Mouse (Mus musculus) CH12.LX (cell line): ENCODE data around the gene Iscu. TPM values are rescaled to one million over a fixed set of nuclear protein-coding genes. Genes with fewer than 3 reads are reported as not detected.

Source experiments
- DNase-seq: peaks from one replicate; pipeline ENCODE4 v3.0.0-alpha.2; 2013; ENCODE audit errors: extremely low read depth
- H3K27ac ChIP-seq: 2 replicates; pipeline ENCODE4 v1.5.1; 2012; ENCODE audit warnings: low read depth, mild to moderate bottlenecking, control low read depth, moderate library complexity; ENCODE audit not compliant: insufficient read depth
- H3K27me3 ChIP-seq: replicated peaks from 2 replicates; pipeline ENCODE3; 2012; ENCODE audit warnings: inconsistent platforms
- H3K36me3 ChIP-seq, 2 experiments: replicated peaks in 1 of 2; 2 replicates each; pipeline versions ENCODE3 to v1.6.1; 2012; ENCODE audit warnings: inconsistent platforms in 1 of 2, low read length in 1 of 2, mild to moderate bottlenecking in 1 of 2, mixed read lengths in 1 of 2, moderate library complexity in 1 of 2; ENCODE audit not compliant: control insufficient read depth in 1 of 2, insufficient read depth in 1 of 2
- H3K4me1 ChIP-seq, 2 experiments: 2 replicates each; pipeline ENCODE4 v1.6.1; 2012; ENCODE audit warnings: inconsistent platforms in 1 of 2, moderate library complexity in 1 of 2; ENCODE audit not compliant: insufficient read depth in 2 of 2, control insufficient read depth in 1 of 2
- H3K4me2 ChIP-seq: 2 replicates; pipeline ENCODE4 v1.6.1; 2012; ENCODE audit warnings: low read depth, mild to moderate bottlenecking, control low read depth; ENCODE audit not compliant: poor library complexity, insufficient read depth, severe bottlenecking
- H3K4me3 ChIP-seq, 3 experiments: fragments of 150-350 bp in 1 of 3; sonication (generic) in 1 of 3; replicated peaks in 1 of 3; 2 replicates each; pipeline versions ENCODE3 to v1.5.1; 2011 to 2012; ENCODE audit warnings: low read depth in 2 of 3, low read length in 2 of 3, mild to moderate bottlenecking in 2 of 3, moderate library complexity in 2 of 3, control low read depth in 1 of 3, improper control_type of control experiment in 1 of 3, inconsistent platforms in 1 of 3, mixed read lengths in 1 of 3; ENCODE audit not compliant: poor library complexity in 1 of 3
- H3K79me2 ChIP-seq: replicated peaks from 2 replicates; pipeline ENCODE4 v1.6.1; 2012; ENCODE audit warnings: mild to moderate bottlenecking, moderate library complexity; ENCODE audit not compliant: control insufficient read depth, poor library complexity, insufficient read depth, severe bottlenecking; ENCODE audit errors: extremely low read depth
- H3K9ac ChIP-seq: 2 replicates; pipeline ENCODE4 v1.6.1; 2012; ENCODE audit warnings: low read depth, mild to moderate bottlenecking, control low read depth, moderate library complexity; ENCODE audit not compliant: insufficient read depth
- H3K9me3 ChIP-seq: replicated peaks from 2 replicates; pipeline ENCODE3; 2012; ENCODE audit warnings: low read length, inconsistent platforms, mixed read lengths
- BHLHE40 ChIP-seq: IDR thresholded peaks from 2 replicates; pipeline ENCODE4 v1.6.1; 2011; ENCODE audit warnings: mild to moderate bottlenecking, low read depth, low read length, improper control_type of control experiment
- CHD1 ChIP-seq: IDR thresholded peaks from 2 replicates; pipeline ENCODE4 v1.6.1; 2012; ENCODE audit warnings: low read depth, low read length, improper control_type of control experiment, inconsistent platforms
- CHD2 ChIP-seq: IDR thresholded peaks from 2 replicates; pipeline ENCODE4 v1.6.1; 2011; ENCODE audit warnings: low read length, improper control_type of control experiment
- CTCF ChIP-seq, 2 experiments: IDR thresholded peaks in 1 of 2; conservative IDR thresholded peaks in 1 of 2; 2 replicates each; pipeline ENCODE4 v1.5.1; 2011 to 2012; ENCODE audit warnings: low read depth in 2 of 2, low read length in 2 of 2, improper control_type of control experiment in 1 of 2, inconsistent platforms in 1 of 2, mild to moderate bottlenecking in 1 of 2, moderate library complexity in 1 of 2
- E2F4 ChIP-seq: IDR thresholded peaks from 2 replicates; pipeline ENCODE4 v1.6.1; 2011; ENCODE audit warnings: low read depth, low read length, improper control_type of control experiment; ENCODE audit not compliant: insufficient replicate concordance
- ELF1 ChIP-seq: IDR thresholded peaks from 2 replicates; pipeline ENCODE4 v1.6.1; 2014; ENCODE audit warnings: low read depth, mild to moderate bottlenecking, inconsistent platforms, low read length, improper control_type of control experiment
- EP300 ChIP-seq: IDR thresholded peaks from 2 replicates; pipeline ENCODE4 v1.6.1; 2011; ENCODE audit warnings: low read length, improper control_type of control experiment
- ETS1 ChIP-seq: conservative IDR thresholded peaks from 2 replicates; pipeline ENCODE4 v1.6.1; 2012; ENCODE audit warnings: low read depth, mild to moderate bottlenecking, inconsistent platforms, low read length, improper control_type of control experiment, moderate library complexity
- GABPA ChIP-seq: IDR thresholded peaks from 2 replicates; pipeline ENCODE4 v1.6.1; 2012; ENCODE audit warnings: low read depth, low read length, improper control_type of control experiment, inconsistent platforms; ENCODE audit not compliant: insufficient replicate concordance
- HCFC1 ChIP-seq: IDR thresholded peaks from 2 replicates; pipeline ENCODE4 v1.6.1; 2012; ENCODE audit warnings: low read depth, mild to moderate bottlenecking, inconsistent platforms, low read length, improper control_type of control experiment
- IRF4 ChIP-seq: IDR thresholded peaks from 2 replicates; pipeline ENCODE4 v1.6.1; 2014; ENCODE audit warnings: low read depth, mild to moderate bottlenecking, inconsistent platforms, low read length, improper control_type of control experiment
- JUN ChIP-seq: IDR thresholded peaks from 2 replicates; pipeline ENCODE4 v1.6.1; 2011; ENCODE audit warnings: low read depth, mild to moderate bottlenecking, low read length, improper control_type of control experiment, moderate library complexity; ENCODE audit not compliant: insufficient read depth
- JUND ChIP-seq: conservative IDR thresholded peaks from 2 replicates; pipeline ENCODE4 v1.6.1; 2011; ENCODE audit warnings: low read depth, low read length, improper control_type of control experiment
- KAT2A ChIP-seq: IDR thresholded peaks from 2 replicates; pipeline ENCODE4 v1.6.1; 2012; ENCODE audit warnings: low read length, improper control_type of control experiment, inconsistent platforms; ENCODE audit not compliant: insufficient replicate concordance
- MAFK ChIP-seq: IDR thresholded peaks from 2 replicates; pipeline ENCODE4 v1.6.1; 2011; ENCODE audit warnings: low read length, improper control_type of control experiment; ENCODE audit not compliant: insufficient replicate concordance
- MAX ChIP-seq: IDR thresholded peaks from 2 replicates; pipeline ENCODE4 v1.6.1; 2011; ENCODE audit warnings: low read length, improper control_type of control experiment
- MAZ ChIP-seq: IDR thresholded peaks from 2 replicates; pipeline ENCODE4 v1.6.1; 2012; ENCODE audit warnings: low read depth, mild to moderate bottlenecking, inconsistent platforms, low read length, improper control_type of control experiment, moderate library complexity
- MEF2A ChIP-seq: IDR thresholded peaks from 2 replicates; pipeline ENCODE4 v1.6.1; 2014; ENCODE audit warnings: low read depth, mild to moderate bottlenecking, inconsistent platforms, low read length, improper control_type of control experiment, borderline replicate concordance
- MXI1 ChIP-seq: IDR thresholded peaks from 2 replicates; pipeline ENCODE4 v1.6.1; 2011; ENCODE audit warnings: mild to moderate bottlenecking, low read depth, low read length, improper control_type of control experiment
- MYC ChIP-seq: IDR thresholded peaks from 2 replicates; pipeline ENCODE4 v1.6.1; 2011; ENCODE audit warnings: low read depth, mild to moderate bottlenecking, improper control_type of control experiment, low read length
- NELFE ChIP-seq: IDR thresholded peaks from 2 replicates; pipeline ENCODE4 v1.6.1; 2011; ENCODE audit warnings: low read depth, low read length, improper control_type of control experiment
- NRF1 ChIP-seq: IDR thresholded peaks from 2 replicates; pipeline ENCODE4 v1.6.1; 2014; ENCODE audit warnings: low read depth, mild to moderate bottlenecking, inconsistent platforms, low read length, improper control_type of control experiment, moderate library complexity
- PAX5 ChIP-seq: IDR thresholded peaks from 2 replicates; pipeline ENCODE4 v1.6.1; 2012; ENCODE audit warnings: low read length, inconsistent platforms, mixed read lengths
- POLR2A ChIP-seq: IDR thresholded peaks from 2 replicates; pipeline ENCODE4 v1.6.1; 2011; ENCODE audit warnings: low read depth, mild to moderate bottlenecking, improper control_type of control experiment, low read length
- POLR2AphosphoS2 ChIP-seq: IDR thresholded peaks from 2 replicates; pipeline ENCODE4 v1.6.1; 2011; ENCODE audit warnings: low read depth, low read length, improper control_type of control experiment
- RAD21 ChIP-seq: IDR thresholded peaks from 2 replicates; pipeline ENCODE4 v1.6.1; 2011; ENCODE audit warnings: low read depth, mild to moderate bottlenecking, low read length, improper control_type of control experiment, moderate library complexity
- RCOR1 ChIP-seq: conservative IDR thresholded peaks from 2 replicates; pipeline ENCODE4 v1.6.1; 2012; ENCODE audit warnings: low read depth, mild to moderate bottlenecking, inconsistent platforms, low read length, improper control_type of control experiment
- SIN3A ChIP-seq: IDR thresholded peaks from 2 replicates; pipeline ENCODE4 v1.6.1; 2012; ENCODE audit warnings: low read length, improper control_type of control experiment, inconsistent platforms
- SMC3 ChIP-seq: IDR thresholded peaks from 2 replicates; pipeline ENCODE4 v1.6.1; 2011; ENCODE audit warnings: low read depth, low read length, improper control_type of control experiment
- TBP ChIP-seq: conservative IDR thresholded peaks from 2 replicates; pipeline ENCODE4 v1.6.1; 2011; ENCODE audit warnings: low read depth, low read length, improper control_type of control experiment
- TCF12 ChIP-seq: IDR thresholded peaks from 2 replicates; pipeline ENCODE4 v1.6.1; 2014; ENCODE audit warnings: low read depth, mild to moderate bottlenecking, inconsistent platforms, low read length, improper control_type of control experiment
- UBTF ChIP-seq: IDR thresholded peaks from 2 replicates; pipeline ENCODE4 v1.6.1; 2012; ENCODE audit warnings: low read depth, mild to moderate bottlenecking, inconsistent platforms, low read length, improper control_type of control experiment, moderate library complexity
- USF1 ChIP-seq: IDR thresholded peaks from 2 replicates; pipeline ENCODE4 v1.6.1; 2014; ENCODE audit warnings: low read depth, mild to moderate bottlenecking, inconsistent platforms, low read length, improper control_type of control experiment
- USF2 ChIP-seq: conservative IDR thresholded peaks from 2 replicates; pipeline ENCODE4 v1.6.1; 2011; ENCODE audit warnings: low read depth, low read length, improper control_type of control experiment
- ZC3H11A ChIP-seq: IDR thresholded peaks from 2 replicates; pipeline ENCODE4 v1.6.1; 2012; ENCODE audit warnings: low read depth, mild to moderate bottlenecking, inconsistent platforms, low read length, improper control_type of control experiment
- ZKSCAN1 ChIP-seq: IDR thresholded peaks from 2 replicates; pipeline ENCODE4 v1.6.1; 2012; ENCODE audit warnings: low read depth, inconsistent platforms, low read length, improper control_type of control experiment, borderline replicate concordance
- ZMIZ1 ChIP-seq: IDR thresholded peaks from 2 replicates; pipeline ENCODE4 v1.6.1; 2012; ENCODE audit warnings: low read depth, mild to moderate bottlenecking, inconsistent platforms, low read length, improper control_type of control experiment
- ZNF384 ChIP-seq: IDR thresholded peaks from 2 replicates; pipeline ENCODE4 v1.6.1; 2012; ENCODE audit warnings: low read depth, low read length, improper control_type of control experiment, inconsistent platforms
- dilution Hi-C: fragments of 300-500 bp; cut with MboI; formaldehyde crosslinking; loops from 2 replicates; pipeline ENCODE4 v1.14.3; 2020; ENCODE audit warnings: low sequenced_read_pairs; ENCODE audit not compliant: extremely low pct_unique_long_range_greater_than_20kb, extremely low pct_ligation_motif_present
- in situ Hi-C: fragments of 300-500 bp; cut with MboI; formaldehyde crosslinking; loops from 3 replicates; pipeline ENCODE4 v1.14.3; 2019; ENCODE audit warnings: low sequenced_read_pairs, low pct_ligation_motif_present, low pct_unique_long_range_greater_than_20kb, mixed read lengths
- polyA plus RNA-seq: library from polyadenylated mRNA; unstranded; fragments of >175 nt; gene quantifications from 2 replicates; pipeline ENCODE4 v1.2.1, GENCODE M21; 2012; ENCODE audit warnings: low read depth; ENCODE audit not compliant: insufficient read length
- total RNA-seq, 2 experiments: library from RNA; depleted of rRNA; stranded (reverse); fragments of 300-350 nt in 1 of 2; fragments of >200 nt in 1 of 2; gene quantifications; 2 replicates each; pipeline ENCODE4 v1.2.3; 2012 to 2014

Gene Iscu
- total and polyA plus RNA-seq, 3 experiments: 72.1 to 86.7 (median 79.3) TPM

DNA sequence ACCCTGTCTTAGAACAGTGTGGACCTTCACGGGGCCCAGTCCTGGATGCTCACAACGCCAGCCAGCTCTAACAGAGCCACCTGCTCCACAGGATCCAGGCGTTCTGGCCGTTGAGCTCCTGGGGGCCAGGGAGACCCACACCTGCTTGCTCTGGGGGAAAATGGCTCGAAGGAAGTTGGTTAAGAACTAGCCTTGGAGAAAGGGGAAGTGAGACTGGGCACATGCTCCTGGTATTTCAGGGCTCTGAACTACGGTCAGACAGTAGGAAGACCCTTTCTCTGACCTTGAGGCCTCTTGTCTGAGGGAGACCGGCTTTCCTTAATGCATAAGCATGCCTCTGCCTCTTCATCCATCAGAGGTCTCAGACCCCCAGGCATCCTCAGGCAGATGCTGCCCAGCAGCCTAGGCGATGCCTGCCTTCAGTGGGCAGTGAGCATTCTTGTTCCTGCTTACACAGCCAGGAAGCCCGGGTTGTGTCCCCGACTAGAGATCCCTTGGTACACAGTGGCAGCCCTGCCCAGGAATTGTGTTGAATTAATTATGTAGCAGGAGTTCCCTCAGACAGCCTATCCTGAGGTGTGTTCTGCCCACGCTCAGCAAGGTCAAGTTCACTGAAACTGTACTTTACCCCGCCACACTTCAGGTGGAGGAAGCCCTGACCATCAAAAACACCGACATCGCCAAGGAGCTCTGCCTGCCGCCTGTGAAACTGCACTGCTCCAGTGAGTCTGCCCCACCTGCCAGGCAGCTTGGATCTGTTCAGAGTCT lies 3.8 kb downstream of the Iscu start:
- H3K4me1 ChIP-seq: peaks cover 33 to 57% of the 10 kb centered on the region in 2 experiments
- peaks cover 15% of the 10 kb centered on the region for H3K79me2 ChIP-seq
- in situ Hi-C loops (loop anchor here (5.0 to 10.0 kb wide), 2 partner anchors 36 to 58 kb away; partner anchors contain the start of gene Selplg), dilution Hi-C loops (no loop called here)
- H3K4me3 ChIP-seq: peak overlapping the region in 1 of 3 experiments; percentile 29
- DNase-seq: peak; percentile 74
- peak overlapping the region; percentile 95 for H3K27ac ChIP-seq
- peak overlapping the region; percentile 14; the same call in 1 of the 2 replicates for H3K4me2 ChIP-seq
- no peaks in the 10 kb centered on the region for H3K9me3 ChIP-seq
- no peaks in the 10 kb centered on the region for H3K27me3 ChIP-seq
- H3K9ac ChIP-seq: no peak overlapping the region
- H3K36me3 ChIP-seq: peaks cover 21 to 42% of the 10 kb centered on the region in 2 experiments
- TF ChIP-seq SIN3A (peak; percentile 38; the same call in 1 of the 2 replicates), TCF12 (peak; percentile 93), POLR2AphosphoS2 (no peak), POLR2A (no peak; the same call in 1 of the 2 replicates), TBP (0 out of 2 replicates have a peak, but pooled peaks have one; percentile 29), MYC (peak; percentile 78), ZMIZ1 (no peak), USF1 (no peak), IRF4 (peak; percentile 96), MEF2A (peak; percentile 71; the same call in 1 of the 2 replicates), ZNF384 (no peak), ELF1 (no peak; the same call in 1 of the 2 replicates), JUN (no peak), UBTF (no peak), HCFC1 (no peak), PAX5 (no peak), CHD1 (0 out of 2 replicates have a peak, but pooled peaks have one; percentile 11), MXI1 (no peak), NRF1 (no peak), NELFE (no peak), MAFK (no peak), RCOR1 (no peak; the same call in 1 of the 2 replicates), MAX (peak; percentile 68), GABPA (no peak), ZC3H11A (no peak), RAD21 (no peak), E2F4 (no peak), MAZ (0 out of 2 replicates have a peak, but pooled peaks have one; percentile 59), BHLHE40 (peak; percentile 85), JUND (no peak), ZKSCAN1 (no peak), EP300 (peak; percentile 92), SMC3 (no peak; the same call in 1 of the 2 replicates), KAT2A (0 out of 2 replicates have a peak, but pooled peaks have one; percentile 15), USF2 (no peak), ETS1 (peak; percentile 45), CTCF (conservative IDR thresholded peaks at IDR 0.05 in 1 of 2, IDR thresholded peaks at IDR 0.05 in 1 of 2; ENCODE audit: low read depth in 2 of 2, low read length in 2 of 2) (no peak), CHD2 (no peak; the same call in 1 of the 2 replicates)
